Mouse (Mus musculus) CH12.LX (cell line): ENCODE measurements around the gene Arhgef39.

Experiments
- BHLHE40 ChIP-seq: IDR thresholded peaks from 2 replicates; pipeline ENCODE4 v1.6.1; 2011; ENCODE audit warnings: mild to moderate bottlenecking, low read depth, low read length, improper control_type of control experiment
- CTCF ChIP-seq, 2 experiments: IDR thresholded peaks in 1 of 2; conservative IDR thresholded peaks in 1 of 2; 2 replicates each; pipeline ENCODE4 v1.5.1; 2011 to 2012; ENCODE audit warnings: low read depth in 2 of 2, low read length in 2 of 2, improper control_type of control experiment in 1 of 2, inconsistent platforms in 1 of 2, mild to moderate bottlenecking in 1 of 2, moderate library complexity in 1 of 2
- E2F4 ChIP-seq: IDR thresholded peaks from 2 replicates; pipeline ENCODE4 v1.6.1; 2011; ENCODE audit warnings: low read depth, low read length, improper control_type of control experiment; ENCODE audit not compliant: insufficient replicate concordance
- ELF1 ChIP-seq: IDR thresholded peaks from 2 replicates; pipeline ENCODE4 v1.6.1; 2014; ENCODE audit warnings: low read depth, mild to moderate bottlenecking, inconsistent platforms, low read length, improper control_type of control experiment
- GABPA ChIP-seq: IDR thresholded peaks from 2 replicates; pipeline ENCODE4 v1.6.1; 2012; ENCODE audit warnings: low read depth, low read length, improper control_type of control experiment, inconsistent platforms; ENCODE audit not compliant: insufficient replicate concordance
- JUND ChIP-seq: conservative IDR thresholded peaks from 2 replicates; pipeline ENCODE4 v1.6.1; 2011; ENCODE audit warnings: low read depth, low read length, improper control_type of control experiment
- MAFK ChIP-seq: IDR thresholded peaks from 2 replicates; pipeline ENCODE4 v1.6.1; 2011; ENCODE audit warnings: low read length, improper control_type of control experiment; ENCODE audit not compliant: insufficient replicate concordance
- MAX ChIP-seq: IDR thresholded peaks from 2 replicates; pipeline ENCODE4 v1.6.1; 2011; ENCODE audit warnings: low read length, improper control_type of control experiment
- POLR2A ChIP-seq: IDR thresholded peaks from 2 replicates; pipeline ENCODE4 v1.6.1; 2011; ENCODE audit warnings: low read depth, mild to moderate bottlenecking, improper control_type of control experiment, low read length
- SIN3A ChIP-seq: IDR thresholded peaks from 2 replicates; pipeline ENCODE4 v1.6.1; 2012; ENCODE audit warnings: low read length, improper control_type of control experiment, inconsistent platforms
- SMC3 ChIP-seq: IDR thresholded peaks from 2 replicates; pipeline ENCODE4 v1.6.1; 2011; ENCODE audit warnings: low read depth, low read length, improper control_type of control experiment
- TCF12 ChIP-seq: IDR thresholded peaks from 2 replicates; pipeline ENCODE4 v1.6.1; 2014; ENCODE audit warnings: low read depth, mild to moderate bottlenecking, inconsistent platforms, low read length, improper control_type of control experiment
- ZC3H11A ChIP-seq: IDR thresholded peaks from 2 replicates; pipeline ENCODE4 v1.6.1; 2012; ENCODE audit warnings: low read depth, mild to moderate bottlenecking, inconsistent platforms, low read length, improper control_type of control experiment

- TF ChIP-seq POLR2A (no peak), JUND (no peak), CTCF (conservative IDR thresholded peaks at IDR 0.05 in 1 of 2, IDR thresholded peaks at IDR 0.05 in 1 of 2; ENCODE audit: low read depth in 2 of 2, low read length in 2 of 2) (peak; percentile 84 to 85), ZC3H11A (no peak), ELF1 (0 out of 2 replicates have a peak, but pooled peaks have one; percentile 23), SMC3 (peak; percentile 70), MAX (no peak), BHLHE40 (no peak), E2F4 (no peak), SIN3A (no peak), GABPA (no peak), TCF12 (no peak), MAFK (no peak)
Measured at GRCm38 (mm10) chr4:43530581-43530980, 31.1 kb upstream of the Arhgef39 start.
